Mouse (Mus musculus) neural tube, embryonic 11.5 days (tissue): ENCODE results near the gene Mrvi1. TPM values are rescaled to one million over a fixed set of nuclear protein-coding genes. Genes with fewer than 3 reads are reported as not detected.

Source experiments
- ATAC-seq: fragments of 200-750 bp; cut with Nextera tagmentation; 2 replicates; pipeline ENCODE4 v1.8.0; 2017; ENCODE audit warnings: moderate number of reproducible peaks, mild to moderate bottlenecking, moderate TSS enrichment, moderate library complexity; ENCODE audit not compliant: insufficient read depth, low FRiP score, low TSS enrichment
- DNase-seq: peaks from one replicate; pipeline ENCODE4 v3.0.0-alpha.2; 2015; ENCODE audit warnings: low spot score
- H3K27ac ChIP-seq: fragments of 300-500 bp; sonication (generic); 2 replicates; pipeline ENCODE4 v1.5.1; 2014; ENCODE audit warnings: low read depth, mild to moderate bottlenecking, low read length
- H3K27me3 ChIP-seq: fragments of 300-500 bp; sonication (generic); 2 replicates; pipeline ENCODE4 v1.6.1; 2014; ENCODE audit warnings: mild to moderate bottlenecking, low read length, mixed read lengths; ENCODE audit not compliant: control insufficient read depth, insufficient read depth
- H3K36me3 ChIP-seq: fragments of 300-500 bp; sonication (generic); 2 replicates; pipeline ENCODE4 v1.6.1; 2014; ENCODE audit warnings: mild to moderate bottlenecking, low read length, moderate library complexity, mixed read lengths; ENCODE audit not compliant: control insufficient read depth, insufficient read depth
- H3K4me1 ChIP-seq: fragments of 300-500 bp; sonication (generic); 2 replicates; pipeline ENCODE4 v1.6.1; 2014; ENCODE audit warnings: low read length, mixed read lengths; ENCODE audit not compliant: control insufficient read depth, insufficient read depth
- H3K4me2 ChIP-seq: fragments of 300-500 bp; sonication (generic); 2 replicates; pipeline ENCODE4 v1.6.1; 2014; ENCODE audit warnings: low read depth, mild to moderate bottlenecking, moderate library complexity
- H3K4me3 ChIP-seq: fragments of 300-500 bp; sonication (generic); 2 replicates; pipeline ENCODE4 v1.5.1; 2014; ENCODE audit warnings: low read depth, low read length
- H3K9ac ChIP-seq: fragments of 300-500 bp; sonication (generic); 2 replicates; pipeline ENCODE4 v1.6.1; 2014; ENCODE audit warnings: mild to moderate bottlenecking, low read length
- H3K9me3 ChIP-seq: fragments of 300-500 bp; sonication (generic); 2 replicates; pipeline ENCODE4 v1.6.1; 2016; ENCODE audit warnings: low read length; ENCODE audit not compliant: control insufficient read depth
- WGBS: fragments of 180-500 bp; shearing (Covaris S2); extraction: QIAGEN DNeasy Blood & Tissue Kit; methylation state at CpG from one replicate; pipeline ENCODE4 v1.1.7; 2014; 5-methylcytosine and 5-hydroxymethylcytosine counted together
- polyA plus RNA-seq: library from polyadenylated mRNA; unstranded; fragments of >200 nt; fragmentation: Nextera tagmentation; extraction: Ambion mirVana; gene quantifications from 2 replicates; pipeline ENCODE4 v1.2.1, GENCODE M21; 2014

The Mrvi1 gene
- polyA plus RNA-seq, 1 experiment from 2014 or later, result 2.8 TPM

DNA sequence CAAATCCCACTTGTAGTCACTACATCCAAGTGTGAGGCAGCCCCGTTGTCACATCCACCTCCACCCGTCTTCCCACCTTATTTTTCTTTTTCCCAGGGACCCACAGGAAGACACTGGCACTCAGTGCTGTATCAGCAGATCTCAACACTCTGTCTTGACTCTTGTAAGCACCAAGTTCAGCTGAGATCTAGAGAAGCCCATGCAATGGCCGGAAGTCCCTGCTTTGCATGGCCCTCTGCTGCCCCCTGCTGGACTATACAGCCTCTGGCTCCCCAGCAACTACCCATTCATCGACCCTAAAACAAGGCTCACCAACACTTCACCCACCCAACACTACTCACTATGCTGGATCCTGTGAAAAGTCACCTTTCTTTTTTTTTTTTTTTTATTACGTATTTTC, 32.6 kb upstream of the Mrvi1 start:
- Histone ChIP-seq H3K4me3 (no peak overlapping the region), H3K36me3 (no peaks in the 10 kb centered on the region), H3K9me3 (no peaks in the 10 kb centered on the region), H3K27ac (no peak overlapping the region), H3K27me3 (no peaks in the 10 kb centered on the region), H3K9ac (no peak overlapping the region), H3K4me2 (no peak overlapping the region), H3K4me1 (no peaks in the 10 kb centered on the region)
- 38% methylated on average over 5 of the region's 5 CpGs for WGBS
- ATAC-seq (peak; percentile 67; the same call in 1 of the 2 replicates), DNase-seq (peak; percentile 86)

DNA sequence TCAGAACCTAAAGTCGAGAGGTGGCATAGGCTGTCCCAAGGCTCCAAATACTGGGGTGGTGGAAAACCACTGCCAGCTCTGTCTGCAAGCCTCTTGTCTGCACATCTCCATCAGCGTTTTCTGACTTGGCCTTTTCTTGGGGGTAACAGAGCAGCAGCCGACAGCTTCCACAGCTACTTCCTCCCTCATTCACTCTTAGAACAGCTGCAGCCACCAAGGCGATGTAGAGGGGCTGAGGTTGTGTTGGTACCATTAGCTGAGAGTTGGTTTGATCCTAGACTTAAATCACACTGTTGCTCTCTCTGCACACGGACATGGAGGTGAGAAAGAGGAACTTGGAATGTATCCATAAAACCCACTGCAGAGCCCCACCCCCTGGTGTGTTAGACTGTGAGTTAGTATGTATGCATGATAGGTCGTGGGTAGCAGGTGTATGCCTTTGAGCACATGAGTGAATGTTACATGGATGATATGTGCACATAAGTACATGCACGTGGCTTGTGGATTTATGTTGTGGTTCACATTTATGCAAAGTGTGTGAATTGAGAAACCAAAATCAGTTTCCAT, 31.9 kb upstream of the Mrvi1 start:
- H3K4me3 ChIP-seq, result no peak overlapping the region
- no peak overlapping the region for H3K4me2 ChIP-seq
- WGBS, result 87% methylated on average over 7 of the region's 7 CpGs
- no peaks in the 10 kb centered on the region for H3K4me1 ChIP-seq
- H3K27me3 ChIP-seq, result no peaks in the 10 kb centered on the region
- H3K36me3 ChIP-seq, result no peaks in the 10 kb centered on the region
- no peak overlapping the region for H3K9ac ChIP-seq
- no peak for ATAC-seq
- H3K9me3 ChIP-seq, result no peaks in the 10 kb centered on the region
- H3K27ac ChIP-seq, result no peak overlapping the region
- DNase-seq, result no peak

- Histone ChIP-seq H3K27me3 (no peaks in the 10 kb centered on the region), H3K27ac (no peak overlapping the region), H3K4me1 (no peaks in the 10 kb centered on the region), H3K9ac (no peak overlapping the region), H3K4me2 (no peak overlapping the region), H3K4me3 (no peak overlapping the region), H3K9me3 (no peaks in the 10 kb centered on the region), H3K36me3 (no peaks in the 10 kb centered on the region)
- ATAC-seq (no peak), DNase-seq (no peak)
- 84% methylated on average over 3 of the region's 3 CpGs for WGBS
These were observed 22.0 kb upstream of the Mrvi1 start for GRCm38 (mm10) chr7:111004136-111004840.

- no peaks in the 10 kb centered on the region for H3K36me3 ChIP-seq
- WGBS, result 87% methylated on average over 15 of the region's 15 CpGs
- H3K4me2 ChIP-seq, result no peak overlapping the region
These were observed 16.9 kb upstream of the Mrvi1 start for GRCm38 (mm10) chr7:110998887-110999827.

DNA sequence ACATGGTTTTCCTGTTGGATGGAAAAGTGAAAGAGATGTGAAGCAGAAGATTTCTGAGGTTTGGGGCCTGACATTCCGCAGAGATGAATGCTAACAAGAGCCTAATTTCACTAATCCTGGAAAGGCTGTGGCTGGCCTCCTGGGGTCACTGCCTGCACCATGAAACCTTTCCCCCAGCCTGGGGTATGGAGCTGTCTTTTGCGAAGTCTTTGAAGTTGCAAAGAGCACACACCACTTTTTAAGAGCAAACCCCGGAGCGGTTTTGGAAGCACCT, 8.9 kb upstream of the Mrvi1 start:
- 55% methylated on average over 4 of the region's 4 CpGs for WGBS
- Histone ChIP-seq H3K4me2 (no peak overlapping the region), H3K27me3 (no peaks in the 10 kb centered on the region), H3K9me3 (no peaks in the 10 kb centered on the region), H3K4me3 (no peak overlapping the region), H3K36me3 (no peaks in the 10 kb centered on the region), H3K9ac (no peak overlapping the region), H3K4me1 (no peaks in the 10 kb centered on the region), H3K27ac (no peak overlapping the region)
- DNase-seq (no peak), ATAC-seq (no peak)

More at GRCm38 (mm10) chr7:110998887-110999827, 16.9 kb upstream of the Mrvi1 start:
- Histone ChIP-seq H3K27ac (no peak overlapping the region), H3K4me3 (no peak overlapping the region), H3K27me3 (no peaks in the 10 kb centered on the region), H3K4me1 (no peaks in the 10 kb centered on the region), H3K9me3 (no peaks in the 10 kb centered on the region), H3K9ac (no peak overlapping the region)
- DNase-seq (no peak), ATAC-seq (no peak)

- ATAC-seq, result no peak
- no peaks in the 10 kb centered on the region for H3K36me3 ChIP-seq
These were observed 8.3 kb upstream of the Mrvi1 start for GRCm38 (mm10) chr7:110990356-110991220.

GRCm38 (mm10) chr7:110989286-110989879, 7.1 kb upstream of the Mrvi1 start:
- Histone ChIP-seq H3K9me3 (no peaks in the 10 kb centered on the region), H3K9ac (no peak overlapping the region), H3K4me1 (no peaks in the 10 kb centered on the region), H3K27ac (no peak overlapping the region), H3K4me3 (no peak overlapping the region), H3K36me3 (no peaks in the 10 kb centered on the region), H3K27me3 (no peaks in the 10 kb centered on the region), H3K4me2 (no peak overlapping the region)
- no peak for DNase-seq
- 50% methylated on average over 5 of the region's 5 CpGs for WGBS
- no peak for ATAC-seq

More at GRCm38 (mm10) chr7:110990356-110991220, 8.3 kb upstream of the Mrvi1 start:
- Histone ChIP-seq H3K4me1 (no peaks in the 10 kb centered on the region), H3K27ac (no peak overlapping the region), H3K4me3 (no peak overlapping the region), H3K9ac (no peak overlapping the region), H3K27me3 (no peaks in the 10 kb centered on the region), H3K9me3 (no peaks in the 10 kb centered on the region), H3K4me2 (no peak overlapping the region)
- WGBS, result 64% methylated on average over 5 of the region's 5 CpGs
- no peak for DNase-seq

GRCm38 (mm10) chr7:110988081-110988480, 5.8 kb upstream of the Mrvi1 start:
- DNase-seq, result no peak
- 87% methylated on average over 3 of the region's 3 CpGs for WGBS

More at GRCm38 (mm10) chr7:110988081-110988480, 5.8 kb upstream of the Mrvi1 start:
- H3K4me3 ChIP-seq, result no peak overlapping the region
- no peaks in the 10 kb centered on the region for H3K9me3 ChIP-seq
- no peaks in the 10 kb centered on the region for H3K4me1 ChIP-seq
- ATAC-seq, result no peak
- no peak overlapping the region for H3K27ac ChIP-seq
- H3K9ac ChIP-seq, result no peak overlapping the region
- H3K4me2 ChIP-seq, result no peak overlapping the region
- no peaks in the 10 kb centered on the region for H3K36me3 ChIP-seq
- H3K27me3 ChIP-seq, result no peaks in the 10 kb centered on the region
